Comparison of ENCODE assay signal across 9 mouse cellular contexts in genomic region chr9:42052713-42053356, GRCm38 (mm10).
A peak's percentile ranks its signal among the peaks of the same experiment; 100 is the strongest.
DNase-seq lines count a peak whose midpoint lies in the region; ATAC-seq and TF ChIP-seq lines count a peak whose summit lies in the region.
"Had no signal": no experiment of that assay in that cellular context is flagged by ENCODE, and none has a peak within 500 bp of the region (broad histone marks: within the 10 kb centered on the region; RNA-seq: fewer than 3 reads in every experiment).

No protein-coding gene starts in this region.

- H3K36me3 ChIP-seq in forebrain, embryonic 15.5 days, result no peaks in the 10 kb centered on the region
- H3K36me3 ChIP-seq in forebrain, embryonic 11.5 days (ENCODE audit: control insufficient read depth, insufficient read depth, low read length), result no peaks in the 10 kb centered on the region
- no peaks in the 10 kb centered on the region for H3K36me3 ChIP-seq in midbrain, embryonic 11.5 days (ENCODE audit: control insufficient read depth, insufficient read depth, low read length)
- H3K36me3 ChIP-seq in midbrain, embryonic 16.5 days (ENCODE audit: control insufficient read depth, insufficient read depth, low read length), result no peaks in the 10 kb centered on the region
- H3K36me3 ChIP-seq in heart, adult 2 months (ENCODE audit: control insufficient read depth, insufficient read depth, low read length), result no peaks in the 10 kb centered on the region
- no peaks in the 10 kb centered on the region for H3K36me3 ChIP-seq in myocyte (ENCODE audit: control insufficient read depth, insufficient read depth)

- H3K79me2 ChIP-seq in heart, adult 2 months (replicated peaks; ENCODE audit: control insufficient read depth, insufficient read depth, low read length), result no peaks in the 10 kb centered on the region
- H3K79me2 ChIP-seq in myocyte (ENCODE audit: control insufficient read depth, insufficient read depth), result no peaks in the 10 kb centered on the region

- 64% methylated on average over 12 of the region's 12 CpGs for WGBS in forebrain, embryonic 15.5 days
- 78% methylated on average over 12 of the region's 12 CpGs for WGBS in forebrain, embryonic 11.5 days
- WGBS in midbrain, embryonic 11.5 days, result 70% methylated on average over 12 of the region's 12 CpGs
- 68% methylated on average over 12 of the region's 12 CpGs for WGBS in midbrain, embryonic 16.5 days
- 53% methylated on average over 12 of the region's 12 CpGs for WGBS in heart, adult 2 months

- TF ChIP-seq POLR2A in heart, adult 2 months (IDR thresholded peaks at IDR 0.05; ENCODE audit: insufficient read depth, low read depth, low read length), result no peak
- no peak for TF ChIP-seq POLR2A in myocyte (IDR thresholded peaks at IDR 0.05; ENCODE audit: insufficient read length, low read depth)

- no peak for ATAC-seq in forebrain, embryonic 15.5 days (replicated peaks)
- no peak for ATAC-seq in forebrain, embryonic 11.5 days (replicated peaks; ENCODE audit: low FRiP score)
- ATAC-seq in midbrain, embryonic 11.5 days (ENCODE audit: low FRiP score), result no peak
- ATAC-seq in midbrain, embryonic 16.5 days, result no peak
- ATAC-seq: forebrain, postnatal 0 days had no signal

- no peak for TF ChIP-seq EP300 in heart, adult 2 months (IDR thresholded peaks at IDR 0.05; ENCODE audit: insufficient read depth, low read depth, low read length)

- H3K9ac ChIP-seq in forebrain, embryonic 15.5 days (replicated peaks), result no peak overlapping the region
- no peak overlapping the region for H3K9ac ChIP-seq in forebrain, embryonic 11.5 days (ENCODE audit: low read length)
- no peak overlapping the region for H3K9ac ChIP-seq in midbrain, embryonic 11.5 days (ENCODE audit: low read length)
- H3K9ac ChIP-seq in midbrain, embryonic 16.5 days (ENCODE audit: low read depth, low read length), result no peak overlapping the region
- no peak overlapping the region for H3K9ac ChIP-seq in heart, adult 2 months (ENCODE audit: low read depth, low read length)
- H3K9ac ChIP-seq: forebrain, postnatal 0 days had no signal

- H3K27me3 ChIP-seq in forebrain, embryonic 15.5 days, result no peaks in the 10 kb centered on the region
- H3K27me3 ChIP-seq in forebrain, embryonic 11.5 days (ENCODE audit: control insufficient read depth, insufficient read depth, low read length), result peaks cover 24% of the 10 kb centered on the region
- H3K27me3 ChIP-seq in midbrain, embryonic 11.5 days (ENCODE audit: control insufficient read depth, insufficient read depth, low read length), result no peaks in the 10 kb centered on the region; the same call in 1 of the 2 replicates
- no peaks in the 10 kb centered on the region; the same call in 1 of the 2 replicates for H3K27me3 ChIP-seq in midbrain, embryonic 16.5 days (ENCODE audit: control insufficient read depth, insufficient read depth, low read depth, low read length)
- no peaks in the 10 kb centered on the region for H3K27me3 ChIP-seq in heart, adult 2 months (ENCODE audit: control insufficient read depth, insufficient read depth, low read length)
- no peaks in the 10 kb centered on the region for H3K27me3 ChIP-seq in myocyte (ENCODE audit: control insufficient read depth, insufficient read depth, insufficient read length)

- no peaks in the 10 kb centered on the region for H3K9me3 ChIP-seq in forebrain, embryonic 15.5 days
- H3K9me3 ChIP-seq in forebrain, embryonic 11.5 days (ENCODE audit: control insufficient read depth, low read length), result peaks cover 7% of the 10 kb centered on the region; the same call in 1 of the 2 replicates
- no peaks in the 10 kb centered on the region for H3K9me3 ChIP-seq in midbrain, embryonic 11.5 days (ENCODE audit: control insufficient read depth, low read length)
- H3K9me3 ChIP-seq in midbrain, embryonic 16.5 days (replicated peaks; ENCODE audit: control insufficient read depth, low read length, poor library complexity, severe bottlenecking), result no peaks in the 10 kb centered on the region

- TF ChIP-seq CTCF in heart, adult 2 months (IDR thresholded peaks at IDR 0.05), result no peak

- no peak overlapping the region for H3K4me3 ChIP-seq in forebrain, embryonic 15.5 days
- no peak overlapping the region for H3K4me3 ChIP-seq in forebrain, embryonic 11.5 days (ENCODE audit: low read depth, low read length)
- no peak overlapping the region for H3K4me3 ChIP-seq in midbrain, embryonic 11.5 days (ENCODE audit: low read depth, low read length)
- H3K4me3 ChIP-seq in midbrain, embryonic 16.5 days (ENCODE audit: low read depth, low read length), result no peak overlapping the region
- no peak overlapping the region for H3K4me3 ChIP-seq in heart, adult 2 months
- no peak overlapping the region for H3K4me3 ChIP-seq in myocyte

- DNase-seq in forebrain, embryonic 11.5 days (ENCODE audit: low spot score), result no peak
- DNase-seq in midbrain, embryonic 11.5 days (ENCODE audit: low spot score, missing footprints), result peak; percentile 79
- peak; percentile 38 to 57 for DNase-seq in heart, adult 2 months
- no peak for DNase-seq in yolk sac, embryonic 10.5 days (ENCODE audit: low spot score)
- no peak for DNase-seq in natural killer cell, adult 2 months (ENCODE audit: low spot score in 2 of 2)
- DNase-seq: forebrain, postnatal 0 days had no signal

- intact Hi-C loops in heart, adult 2 months (cut with DNase I), result no loop called here

- no peak overlapping the region for H3K4me2 ChIP-seq in forebrain, embryonic 15.5 days (replicated peaks)
- no peak overlapping the region for H3K4me2 ChIP-seq in forebrain, embryonic 11.5 days (ENCODE audit: low read depth, low read length, severe bottlenecking)
- no peak overlapping the region for H3K4me2 ChIP-seq in midbrain, embryonic 11.5 days
- H3K4me2 ChIP-seq in midbrain, embryonic 16.5 days (ENCODE audit: low read length), result no peak overlapping the region
- H3K4me2 ChIP-seq in myocyte (ENCODE audit: low read depth), result no peak overlapping the region

- H3K27ac ChIP-seq in forebrain, embryonic 15.5 days (replicated peaks), result peak overlapping the region; percentile 90; the same call in 1 of the 2 replicates
- no peak overlapping the region for H3K27ac ChIP-seq in forebrain, embryonic 11.5 days (ENCODE audit: low read depth, low read length)
- H3K27ac ChIP-seq in midbrain, embryonic 11.5 days (ENCODE audit: low read depth, low read length), result no peak overlapping the region
- H3K27ac ChIP-seq in midbrain, embryonic 16.5 days (ENCODE audit: low read length), result no peak overlapping the region
- H3K27ac ChIP-seq in heart, adult 2 months, result no peak overlapping the region

- H3ac ChIP-seq in myocyte (ENCODE audit: control insufficient read depth, insufficient read length), result no peak overlapping the region

- H3K4me1 ChIP-seq in forebrain, embryonic 15.5 days, result peaks cover 43% of the 10 kb centered on the region
- H3K4me1 ChIP-seq in forebrain, embryonic 11.5 days (replicated peaks; ENCODE audit: control insufficient read depth, insufficient read depth, low read length), result peaks cover 2% of the 10 kb centered on the region; the same call in 1 of the 2 replicates
- H3K4me1 ChIP-seq in midbrain, embryonic 11.5 days (ENCODE audit: control insufficient read depth, insufficient read depth, low read length), result peaks cover 9% of the 10 kb centered on the region; the same call in 1 of the 2 replicates
- H3K4me1 ChIP-seq in midbrain, embryonic 16.5 days (ENCODE audit: control insufficient read depth, insufficient read depth, low read length), result peaks cover 12% of the 10 kb centered on the region
- no peaks in the 10 kb centered on the region for H3K4me1 ChIP-seq in heart, adult 2 months (ENCODE audit: control insufficient read depth, insufficient read depth, low read length)

TF ChIP-seq in myocyte, 11 proteins besides CTCF, POLR2A, EP300 and RAD21:
- TF ChIP-seq TCF12 (IDR thresholded peaks at IDR 0.05; ENCODE audit: insufficient read depth, poor library complexity, severe bottlenecking) (no peak), CEBPB (IDR thresholded peaks at IDR 0.05; ENCODE audit: insufficient read depth, poor library complexity, severe bottlenecking) (peak; percentile 36; the same call in 1 of the 2 replicates)

Comparison
In these comparisons a context has a peak if more than half of its experiments do, and no peak if none do; other contexts are left out.
1. DNase-seq: peak in midbrain, embryonic 11.5 days (single experiment) and heart, adult 2 months (2 of 2); none in forebrain, embryonic 11.5 days (single experiment), yolk sac, embryonic 10.5 days (single experiment) and natural killer cell, adult 2 months (0 of 2).